Mouse (Mus musculus): ENCODE data around the gene Terf2ip. TPM values are rescaled to one million over a fixed set of nuclear protein-coding genes. Genes with fewer than 3 reads are reported as not detected.

Terf2ip gene
- total and polyA plus RNA-seq, 3 experiments: 5.3 to 10.8 (median 10.7) TPM

GRCm38 (mm10) chr8:111964849-111965561 is 46.2 kb upstream of the Terf2ip start:
- Histone ChIP-seq H3K9ac (ENCODE audit: low read depth, low read length) (no peak overlapping the region), H3K4me1 (ENCODE audit: control insufficient read depth, insufficient read depth, low read length) (no peaks in the 10 kb centered on the region), H3K27ac (no peak overlapping the region), H3K79me2 (replicated peaks; ENCODE audit: control insufficient read depth, insufficient read depth, low read length) (no peaks in the 10 kb centered on the region), H3K27me3 (ENCODE audit: control insufficient read depth, insufficient read depth, low read length) (no peaks in the 10 kb centered on the region), H3K36me3 (ENCODE audit: control insufficient read depth, insufficient read depth, low read length) (no peaks in the 10 kb centered on the region; the same call in 1 of the 2 replicates), H3K4me3 (no peak overlapping the region)
- no peak for TF ChIP-seq EP300 (IDR thresholded peaks at IDR 0.05; ENCODE audit: insufficient read depth, low read depth, low read length)
- TF ChIP-seq POLR2A (IDR thresholded peaks at IDR 0.05; ENCODE audit: insufficient read depth, low read depth, low read length): no peak
- no peak for TF ChIP-seq CTCF (IDR thresholded peaks at IDR 0.05)
- no peak for DNase-seq
- intact Hi-C loops (cut with DNase I): no loop called here
- WGBS: 62% methylated on average over 7 of the region's 7 CpGs

DNA sequence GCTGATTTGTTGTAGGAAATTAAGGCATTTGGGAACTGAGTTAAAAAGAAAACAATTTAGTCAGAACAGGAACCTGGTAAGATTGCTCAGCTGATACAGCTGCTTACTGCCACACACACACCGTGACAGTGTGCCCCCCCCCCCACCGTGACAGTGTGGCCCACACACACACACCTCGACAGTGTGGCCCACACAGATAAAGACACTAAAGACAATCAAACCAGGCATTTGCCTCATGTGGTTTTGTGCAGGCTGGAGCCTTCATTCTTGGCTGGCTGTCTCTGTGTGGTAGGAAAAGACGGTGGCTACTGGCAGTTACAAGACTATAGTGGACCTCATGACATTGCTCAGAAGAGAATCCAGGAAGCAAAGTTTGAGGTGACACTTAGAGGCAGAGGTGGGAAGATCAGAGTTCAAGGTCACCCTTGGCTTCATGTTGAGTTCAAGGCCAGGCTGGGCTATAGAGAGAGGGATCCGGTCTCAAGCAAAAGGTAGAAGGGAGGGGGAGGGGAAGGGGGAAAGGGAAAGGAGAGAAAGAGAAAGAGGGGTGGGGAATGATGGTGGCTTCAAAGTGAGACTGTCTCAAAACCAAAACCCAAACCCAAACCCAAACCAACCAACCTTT is 43.8 kb upstream of the Terf2ip start:
- Histone ChIP-seq H3K4me1 (ENCODE audit: control insufficient read depth, insufficient read depth, low read length) (no peaks in the 10 kb centered on the region), H3K9ac (ENCODE audit: low read depth, low read length) (no peak overlapping the region), H3K27ac (no peak overlapping the region), H3K79me2 (replicated peaks; ENCODE audit: control insufficient read depth, insufficient read depth, low read length) (no peaks in the 10 kb centered on the region), H3K4me3 (no peak overlapping the region), H3K36me3 (ENCODE audit: control insufficient read depth, insufficient read depth, low read length) (no peaks in the 10 kb centered on the region; the same call in 1 of the 2 replicates), H3K27me3 (ENCODE audit: control insufficient read depth, insufficient read depth, low read length) (no peaks in the 10 kb centered on the region)
- 73% methylated on average over 5 of the region's 5 CpGs for WGBS
- intact Hi-C loops (cut with DNase I): no loop called here
- DNase-seq: no peak
- TF ChIP-seq CTCF (IDR thresholded peaks at IDR 0.05): no peak
- TF ChIP-seq EP300 (IDR thresholded peaks at IDR 0.05; ENCODE audit: insufficient read depth, low read depth, low read length): no peak
- TF ChIP-seq POLR2A (IDR thresholded peaks at IDR 0.05; ENCODE audit: insufficient read depth, low read depth, low read length): no peak

DNA sequence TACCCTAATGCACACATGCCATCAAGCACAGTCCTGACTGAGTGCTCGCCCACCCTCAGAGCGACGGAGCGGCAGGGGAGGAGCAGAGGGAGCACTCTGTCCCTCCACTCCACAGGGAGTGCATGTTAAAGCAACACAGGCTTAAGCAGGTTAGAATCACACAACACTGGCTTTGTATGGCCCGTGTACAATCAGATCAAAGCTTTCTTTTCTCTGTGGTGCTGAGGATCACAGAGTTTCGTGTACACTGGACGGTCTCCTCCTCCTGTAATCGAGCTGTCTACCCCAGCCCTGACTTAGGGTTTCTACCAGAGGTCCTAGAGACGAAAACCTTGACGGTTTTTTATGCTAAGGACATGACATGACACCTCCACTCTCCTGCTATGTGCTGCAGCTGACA is 42.7 kb upstream of the Terf2ip start:
- Histone ChIP-seq H3K27ac (no peak overlapping the region), H3K36me3 (ENCODE audit: control insufficient read depth, insufficient read depth, low read length) (no peaks in the 10 kb centered on the region), H3K9ac (ENCODE audit: low read depth, low read length) (no peak overlapping the region), H3K79me2 (replicated peaks; ENCODE audit: control insufficient read depth, insufficient read depth, low read length) (no peaks in the 10 kb centered on the region), H3K27me3 (ENCODE audit: control insufficient read depth, insufficient read depth, low read length) (no peaks in the 10 kb centered on the region), H3K4me3 (no peak overlapping the region), H3K4me1 (ENCODE audit: control insufficient read depth, insufficient read depth, low read length) (no peaks in the 10 kb centered on the region)
- no peak for DNase-seq
- WGBS: 89% methylated on average over 10 of the region's 10 CpGs
- TF ChIP-seq POLR2A (IDR thresholded peaks at IDR 0.05; ENCODE audit: insufficient read depth, low read depth, low read length) (no peak), CTCF (IDR thresholded peaks at IDR 0.05) (no peak), EP300 (IDR thresholded peaks at IDR 0.05; ENCODE audit: insufficient read depth, low read depth, low read length) (no peak)
- intact Hi-C loops (cut with DNase I): no loop called here

DNA sequence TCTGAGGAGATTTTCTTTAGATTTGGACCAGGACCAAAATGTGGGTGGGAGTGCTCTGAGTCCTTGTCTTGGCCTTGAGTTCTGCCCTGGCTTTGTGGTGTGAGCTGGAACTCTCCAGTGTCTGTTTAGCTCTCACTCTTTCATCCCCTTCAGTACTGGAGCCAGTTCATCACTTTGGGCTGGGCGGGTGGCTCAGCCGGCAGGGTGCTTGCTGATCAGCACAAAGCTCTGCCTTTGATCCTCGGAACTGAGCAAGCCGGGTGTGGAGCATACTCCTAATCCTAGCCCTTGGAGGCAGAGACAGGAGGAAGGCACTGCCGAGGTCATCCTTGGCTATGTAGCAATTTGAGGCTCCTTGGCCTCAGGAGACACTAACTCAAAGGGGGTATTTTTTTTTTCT is 42.2 kb upstream of the Terf2ip start:
- Histone ChIP-seq H3K79me2 (replicated peaks; ENCODE audit: control insufficient read depth, insufficient read depth, low read length) (no peaks in the 10 kb centered on the region), H3K4me1 (ENCODE audit: control insufficient read depth, insufficient read depth, low read length) (no peaks in the 10 kb centered on the region), H3K27me3 (ENCODE audit: control insufficient read depth, insufficient read depth, low read length) (no peaks in the 10 kb centered on the region), H3K27ac (no peak overlapping the region), H3K4me3 (no peak overlapping the region), H3K9ac (ENCODE audit: low read depth, low read length) (no peak overlapping the region), H3K36me3 (ENCODE audit: control insufficient read depth, insufficient read depth, low read length) (no peaks in the 10 kb centered on the region)
- intact Hi-C loops (cut with DNase I): no loop called here
- WGBS: 70% methylated on average over 5 of the region's 5 CpGs
- TF ChIP-seq EP300 (IDR thresholded peaks at IDR 0.05; ENCODE audit: insufficient read depth, low read depth, low read length) (no peak), CTCF (IDR thresholded peaks at IDR 0.05) (no peak), POLR2A (IDR thresholded peaks at IDR 0.05; ENCODE audit: insufficient read depth, low read depth, low read length) (no peak)
- no peak for DNase-seq

DNA sequence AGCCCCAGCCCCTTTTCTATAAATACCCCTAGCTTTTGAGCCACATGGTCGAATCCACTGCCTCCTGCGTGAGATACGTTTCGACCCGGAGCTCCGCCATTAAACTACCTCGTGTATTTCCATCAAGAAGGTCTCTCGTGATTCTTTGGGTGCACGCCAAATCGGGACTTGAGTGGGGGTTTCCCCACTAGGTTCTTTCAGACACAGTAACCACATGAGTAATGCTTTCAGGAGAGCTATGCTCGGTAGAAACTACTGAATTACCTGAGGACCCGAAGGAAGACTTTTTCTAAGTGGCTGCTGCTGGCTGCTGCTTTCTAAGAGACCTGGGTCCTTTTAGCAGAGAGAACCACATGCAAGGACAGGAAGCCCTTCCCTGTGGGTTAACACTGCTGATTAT is 37.1 kb upstream of the Terf2ip start:
- Histone ChIP-seq H3K27me3 (ENCODE audit: control insufficient read depth, insufficient read depth, low read length) (no peaks in the 10 kb centered on the region), H3K79me2 (replicated peaks; ENCODE audit: control insufficient read depth, insufficient read depth, low read length) (no peaks in the 10 kb centered on the region), H3K9ac (ENCODE audit: low read depth, low read length) (no peak overlapping the region), H3K4me3 (no peak overlapping the region), H3K36me3 (ENCODE audit: control insufficient read depth, insufficient read depth, low read length) (no peaks in the 10 kb centered on the region), H3K4me1 (ENCODE audit: control insufficient read depth, insufficient read depth, low read length) (no peaks in the 10 kb centered on the region), H3K27ac (no peak overlapping the region)
- no peak for DNase-seq
- intact Hi-C loops (cut with DNase I): no loop called here
- no peak for TF ChIP-seq POLR2A (IDR thresholded peaks at IDR 0.05; ENCODE audit: insufficient read depth, low read depth, low read length)
- 97% methylated on average over 12 of the region's 12 CpGs for WGBS

- 86% methylated on average over 2 of the region's 2 CpGs for WGBS
- no peaks in the 10 kb centered on the region for H3K36me3 ChIP-seq (ENCODE audit: control insufficient read depth, insufficient read depth, low read length)
- no peaks in the 10 kb centered on the region for H3K4me1 ChIP-seq (ENCODE audit: control insufficient read depth, insufficient read depth, low read length)
- intact Hi-C loops (cut with DNase I): no loop called here
- DNase-seq: no peak
- no peak overlapping the region for H3K4me3 ChIP-seq
- no peaks in the 10 kb centered on the region for H3K27me3 ChIP-seq (ENCODE audit: control insufficient read depth, insufficient read depth, low read length)
- no peak overlapping the region for H3K9ac ChIP-seq (ENCODE audit: low read depth, low read length)
- TF ChIP-seq POLR2A (IDR thresholded peaks at IDR 0.05; ENCODE audit: insufficient read depth, low read depth, low read length) (no peak), EP300 (IDR thresholded peaks at IDR 0.05; ENCODE audit: insufficient read depth, low read depth, low read length) (no peak), CTCF (IDR thresholded peaks at IDR 0.05) (no peak)
- no peak overlapping the region for H3K27ac ChIP-seq
- H3K79me2 ChIP-seq (replicated peaks; ENCODE audit: control insufficient read depth, insufficient read depth, low read length): no peaks in the 10 kb centered on the region
Observed at GRCm38 (mm10) chr8:111975706-111976105, 35.5 kb upstream of the Terf2ip start.

Measured in heart, adult 2 months (tissue).